Comparison of ENCODE assay signal across 24 mouse cellular contexts in the genomic region with DNA sequence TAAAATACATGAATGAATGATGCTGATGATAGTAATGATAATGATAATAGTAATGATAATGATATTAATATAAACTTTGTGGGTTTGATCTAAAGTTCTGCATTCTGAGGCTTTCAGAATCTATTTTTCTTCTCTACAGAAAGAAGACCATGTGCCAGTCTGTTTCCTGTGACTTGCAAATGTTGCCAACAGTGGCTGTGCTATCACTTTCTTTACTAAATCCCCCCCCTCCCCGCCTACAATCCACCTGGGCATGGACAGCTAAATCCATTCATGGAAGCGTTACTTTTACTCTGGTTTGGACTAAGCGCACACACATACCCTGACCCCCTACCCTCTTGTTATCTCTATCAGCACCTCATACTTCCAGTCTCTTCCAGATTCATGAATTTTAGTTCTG. TPM values are rescaled to one million over a fixed set of nuclear protein-coding genes. Genes with fewer than 3 reads are reported as not detected.
"Had no signal": no experiment of that assay in that cellular context is flagged by ENCODE, and none has a peak within 500 bp of the region (broad histone marks: within the 10 kb centered on the region; RNA-seq: fewer than 3 reads in every experiment).

No protein-coding gene starts in this region.

- H3K4me3 ChIP-seq: heart, embryonic 13.5 days; heart, embryonic 15.5 days; hindbrain, embryonic 13.5 days; hindbrain, embryonic 15.5 days; kidney, embryonic 15.5 days; limb, embryonic 13.5 days; limb, embryonic 15.5 days; liver, embryonic 12.5 days had no signal

- H3K27me3 ChIP-seq: heart, embryonic 15.5 days; hindbrain, embryonic 13.5 days; hindbrain, embryonic 15.5 days; kidney, embryonic 15.5 days; limb, embryonic 15.5 days had no signal

- DNase-seq: gastrocnemius, postnatal 14 days; gastrocnemius, postnatal 36 days; heart, adult 18-20 months; kidney, adult 11 months; kidney, adult 2 months; kidney, adult 9 months; kidney, postnatal 14 days; kidney, postnatal 36 days; layer of hippocampus, adult 9-11 months; layer of hippocampus, postnatal 36 days; left cerebral cortex, postnatal 4 days had no signal

- H3K27ac ChIP-seq: heart, embryonic 13.5 days; heart, embryonic 15.5 days; hindbrain, embryonic 13.5 days; hindbrain, embryonic 15.5 days; hindbrain, postnatal 0 days; kidney, embryonic 15.5 days; kidney, postnatal 0 days; limb, embryonic 13.5 days; limb, embryonic 15.5 days; liver, embryonic 12.5 days; liver, embryonic 14.5 days had no signal

- ATAC-seq: hindbrain, postnatal 0 days; intestine, embryonic 16.5 days; liver, embryonic 12.5 days had no signal

- H3K9me3 ChIP-seq: heart, embryonic 13.5 days; heart, embryonic 15.5 days; hindbrain, embryonic 13.5 days; hindbrain, embryonic 15.5 days; kidney, embryonic 15.5 days; limb, embryonic 13.5 days; limb, embryonic 15.5 days; liver, embryonic 12.5 days had no signal

- H3K4me1 ChIP-seq: hindbrain, embryonic 13.5 days; hindbrain, embryonic 15.5 days; liver, embryonic 12.5 days had no signal

- H3K36me3 ChIP-seq: heart, embryonic 13.5 days; heart, embryonic 15.5 days; hindbrain, embryonic 13.5 days; hindbrain, embryonic 15.5 days; kidney, embryonic 15.5 days; limb, embryonic 13.5 days; limb, embryonic 15.5 days; liver, embryonic 12.5 days had no signal

RNA-seq across cellular contexts. Expression of a gene that starts 10.3 kb away (rescaled TPM):
- total RNA-seq: hematopoietic stem cell, adult 5-6 weeks had no signal
